Mouse (Mus musculus) heart, postnatal 0 days (tissue): ENCODE measurements around the gene Lpar1. TPM values are rescaled to one million over a fixed set of nuclear protein-coding genes. Genes with fewer than 3 reads are reported as not detected.

Experiments
- ATAC-seq: fragments of 200-750 bp; cut with Nextera tagmentation; 2 replicates; pipeline ENCODE4 v1.8.0; 2017; ENCODE audit warnings: low read depth, moderate number of reproducible peaks, moderate library complexity; ENCODE audit not compliant: insufficient read depth
- DNase-seq: peaks from one replicate; pipeline ENCODE4 v3.0.0-alpha.2; 2016; ENCODE audit warnings: low spot score
- H3K27ac ChIP-seq: fragments of 300-500 bp; sonication (generic); 2 replicates; pipeline ENCODE4 v1.5.1; 2014; ENCODE audit warnings: low read depth, mild to moderate bottlenecking
- H3K27me3 ChIP-seq: fragments of 300-500 bp; sonication (generic); 2 replicates; pipeline ENCODE4 v1.6.1; 2014; ENCODE audit warnings: low read length, mixed read lengths; ENCODE audit not compliant: control insufficient read depth, insufficient read depth
- H3K36me3 ChIP-seq: fragments of 300-500 bp; sonication (generic); replicated peaks from 2 replicates; pipeline ENCODE4 v1.6.1; 2014; ENCODE audit warnings: low read length, mixed read lengths; ENCODE audit not compliant: control insufficient read depth, insufficient read depth
- H3K4me1 ChIP-seq: fragments of 300-500 bp; sonication (generic); 2 replicates; pipeline ENCODE4 v1.6.1; 2014; ENCODE audit warnings: antibody characterized with exemption; ENCODE audit not compliant: control insufficient read depth, insufficient read depth
- H3K4me2 ChIP-seq: fragments of 300-500 bp; sonication (generic); 2 replicates; pipeline ENCODE4 v1.6.1; 2014; ENCODE audit warnings: low read depth, mild to moderate bottlenecking, low read length, moderate library complexity
- H3K4me3 ChIP-seq: fragments of 300-500 bp; sonication (generic); 2 replicates; pipeline ENCODE4 v1.5.1; 2014; ENCODE audit warnings: low read depth, low read length
- H3K9ac ChIP-seq: fragments of 300-500 bp; sonication (generic); replicated peaks from 2 replicates; pipeline ENCODE4 v1.6.1; 2014; ENCODE audit warnings: low read depth, low read length, mixed read lengths
- H3K9me3 ChIP-seq: fragments of 300-500 bp; sonication (generic); replicated peaks from 2 replicates; pipeline ENCODE4 v1.6.1; 2016; ENCODE audit warnings: low read length; ENCODE audit not compliant: control insufficient read depth
- CTCF ChIP-seq: IDR thresholded peaks from 2 replicates; pipeline ENCODE4 v1.5.1; 2016; ENCODE audit warnings: antibody characterized with exemption, control low read depth, low read depth
- EP300 ChIP-seq: IDR thresholded peaks from 2 replicates; pipeline ENCODE4 v1.6.1; 2016; ENCODE audit warnings: antibody characterized with exemption, low read depth
- WGBS: fragments of 180-500 bp; shearing (Covaris S2); extraction: QIAGEN DNeasy Blood & Tissue Kit; methylation state at CpG from one replicate; pipeline ENCODE4 v1.1.7; 2014; 5-methylcytosine and 5-hydroxymethylcytosine counted together
- polyA plus RNA-seq: library from polyadenylated mRNA; unstranded; fragments of >200 nt; fragmentation: Nextera tagmentation; extraction: Ambion mirVana; gene quantifications from 2 replicates; pipeline ENCODE4 v1.2.1, GENCODE M21; 2015
- total RNA-seq: library from RNA; depleted of rRNA; stranded (reverse); fragments of >200 nt; gene quantifications from 2 replicates; pipeline ENCODE4 v1.2.3, GENCODE M21; 2014; ENCODE audit warnings: low replicate concordance; rRNA removed

The Lpar1 gene
- total RNA-seq (13.3 and 16.5 TPM in 2 replicates), polyA plus RNA-seq (11.6 TPM in 2 replicates)

GRCm38 (mm10) chr4:58553631-58554358, at the start of gene Lpar1:
TSS of gene Lpar1 (minus strand) at chr4:58553898.
- H3K4me3 ChIP-seq, result peak within 1 kb of the TSS; percentile 72
- DNase-seq, result no peak

GRCm38 (mm10) chr4:58585942-58586341, 32.2 kb upstream of the Lpar1 start:
- WGBS, result 38% methylated on average over 2 of the region's 2 CpGs
- ATAC-seq, result no peak

More at GRCm38 (mm10) chr4:58553631-58554358, at the start of gene Lpar1:
- no peak for TF ChIP-seq EP300
- TF ChIP-seq CTCF, result no peak
- H3K4me1 ChIP-seq, result peaks cover 5% of the 10 kb centered on the region; the same call in 1 of the 2 replicates
- H3K27ac ChIP-seq, result peak within 1 kb of the TSS; percentile 49
- WGBS, result 13% methylated on average over 18 of the region's 19 CpGs
- no peaks in the 10 kb centered on the region for H3K27me3 ChIP-seq
- peak within 1 kb of the TSS; percentile 57 for H3K9ac ChIP-seq
- ATAC-seq, result peak; percentile 42
- H3K9me3 ChIP-seq, result no peaks in the 10 kb centered on the region
- H3K36me3 ChIP-seq, result no peaks in the 10 kb centered on the region
- H3K4me2 ChIP-seq, result peak within 1 kb of the TSS; percentile 81

GRCm38 (mm10) chr4:58581191-58581590, 27.5 kb upstream of the Lpar1 start:
- 74% methylated on average over 7 of the region's 7 CpGs for WGBS
- TF ChIP-seq CTCF, result no peak
- TF ChIP-seq EP300, result no peak
- no peak overlapping the region for H3K4me2 ChIP-seq

More at GRCm38 (mm10) chr4:58585942-58586341, 32.2 kb upstream of the Lpar1 start:
- DNase-seq, result no peak
- Histone ChIP-seq H3K4me2 (no peak overlapping the region), H3K9me3 (no peaks in the 10 kb centered on the region), H3K27me3 (no peaks in the 10 kb centered on the region), H3K27ac (no peak overlapping the region), H3K9ac (no peak overlapping the region), H3K4me3 (no peak overlapping the region), H3K36me3 (no peaks in the 10 kb centered on the region), H3K4me1 (no peaks in the 10 kb centered on the region)
- TF ChIP-seq EP300 (no peak), CTCF (no peak)

GRCm38 (mm10) chr4:58580516-58580915, 26.8 kb upstream of the Lpar1 start:
- Histone ChIP-seq H3K27ac (no peak overlapping the region), H3K9me3 (no peaks in the 10 kb centered on the region), H3K4me3 (no peak overlapping the region), H3K36me3 (no peaks in the 10 kb centered on the region), H3K27me3 (no peaks in the 10 kb centered on the region), H3K4me1 (no peaks in the 10 kb centered on the region), H3K9ac (no peak overlapping the region), H3K4me2 (no peak overlapping the region)
- 92% methylated on average over 5 of the region's 5 CpGs for WGBS
- ATAC-seq (no peak), DNase-seq (no peak)
- TF ChIP-seq CTCF, result no peak
- TF ChIP-seq EP300, result no peak

More at GRCm38 (mm10) chr4:58581191-58581590, 27.5 kb upstream of the Lpar1 start:
- no peak for ATAC-seq
- Histone ChIP-seq H3K9me3 (no peaks in the 10 kb centered on the region), H3K4me1 (no peaks in the 10 kb centered on the region), H3K27ac (no peak overlapping the region), H3K36me3 (no peaks in the 10 kb centered on the region), H3K4me3 (no peak overlapping the region), H3K27me3 (no peaks in the 10 kb centered on the region), H3K9ac (no peak overlapping the region)
- DNase-seq, result no peak

- Histone ChIP-seq H3K9ac (no peak overlapping the region), H3K4me1 (no peaks in the 10 kb centered on the region), H3K9me3 (no peaks in the 10 kb centered on the region), H3K27me3 (no peaks in the 10 kb centered on the region), H3K36me3 (no peaks in the 10 kb centered on the region), H3K4me3 (no peak overlapping the region), H3K4me2 (no peak overlapping the region), H3K27ac (no peak overlapping the region)
- WGBS, result 74% methylated on average over 10 of the region's 10 CpGs
- TF ChIP-seq CTCF (no peak), EP300 (no peak)
- DNase-seq (no peak), ATAC-seq (no peak)
Measured at GRCm38 (mm10) chr4:58580098-58580497, 26.4 kb upstream of the Lpar1 start.

GRCm38 (mm10) chr4:58578488-58578887, 24.8 kb upstream of the Lpar1 start:
- Histone ChIP-seq H3K4me1 (no peaks in the 10 kb centered on the region), H3K9ac (no peak overlapping the region), H3K4me2 (no peak overlapping the region), H3K27ac (no peak overlapping the region), H3K9me3 (no peaks in the 10 kb centered on the region), H3K36me3 (no peaks in the 10 kb centered on the region), H3K27me3 (no peaks in the 10 kb centered on the region), H3K4me3 (no peak overlapping the region)
- TF ChIP-seq EP300 (no peak), CTCF (no peak)
- 23% methylated on average over 2 of the region's 2 CpGs for WGBS
- ATAC-seq (peak; percentile 90), DNase-seq (peak; percentile 61)
